Mouse (Mus musculus): ENCODE results near the gene Cdhr3. TPM values are rescaled to one million over a fixed set of nuclear protein-coding genes. Genes with fewer than 3 reads are reported as not detected.
"Not testable (repeated sequence)": the region's sequence is repeated elsewhere in the genome, so short reads cannot be mapped to it uniquely, and the experiment has no call there.

The Cdhr3 gene
- polyA plus RNA-seq, 1 experiment from 2014 or later: 0.21 TPM

GRCm38 (mm10) chr12:33014050-33014796 lies 78.5 kb downstream of the Cdhr3 start:
- H3K27me3 ChIP-seq: no peaks in the 10 kb centered on the region
- H3K9ac ChIP-seq: no peak overlapping the region
- no peaks in the 10 kb centered on the region for H3K9me3 ChIP-seq (replicated peaks)
- no peaks in the 10 kb centered on the region for H3K4me1 ChIP-seq
- H3K36me3 ChIP-seq: no peaks in the 10 kb centered on the region
- H3K27ac ChIP-seq: no peak overlapping the region
- WGBS: 69% methylated on average over 7 of the region's 7 CpGs
- H3K4me2 ChIP-seq: no peak overlapping the region
- no peak for ATAC-seq (replicated peaks; ENCODE audit: low FRiP score)
- H3K4me3 ChIP-seq (replicated peaks): no peak overlapping the region

GRCm38 (mm10) chr12:33010026-33010425 lies 82.6 kb downstream of the Cdhr3 start:
- Histone ChIP-seq H3K27me3 (no peaks in the 10 kb centered on the region), H3K4me3 (replicated peaks) (no peak overlapping the region), H3K9ac (no peak overlapping the region), H3K9me3 (replicated peaks) (no peaks in the 10 kb centered on the region), H3K4me1 (peaks cover 8% of the 10 kb centered on the region; the same call in 1 of the 2 replicates), H3K27ac (no peak overlapping the region), H3K36me3 (no peaks in the 10 kb centered on the region), H3K4me2 (no peak overlapping the region)
- WGBS: 35% methylated on average over 3 of the region's 3 CpGs
- ATAC-seq (replicated peaks; ENCODE audit: low FRiP score): peak; percentile 80

GRCm38 (mm10) chr12:33009206-33009966 lies 83.3 kb downstream of the Cdhr3 start:
- Histone ChIP-seq H3K27me3 (no peaks in the 10 kb centered on the region), H3K9me3 (replicated peaks) (no peaks in the 10 kb centered on the region), H3K4me3 (replicated peaks) (no peak overlapping the region), H3K4me2 (no peak overlapping the region), H3K9ac (no peak overlapping the region), H3K4me1 (peaks cover 8% of the 10 kb centered on the region; the same call in 1 of the 2 replicates), H3K27ac (no peak overlapping the region), H3K36me3 (no peaks in the 10 kb centered on the region)
- whole genome bisulfite sequencing: 88% methylated on average over 6 of the region's 6 CpGs
- peak; percentile 4; the same call in 1 of the 2 replicates for ATAC-seq (replicated peaks; ENCODE audit: low FRiP score)

GRCm38 (mm10) chr12:33008305-33009110 lies 84.2 kb downstream of the Cdhr3 start:
- Histone ChIP-seq H3K4me1 (peaks cover 8% of the 10 kb centered on the region; the same call in 1 of the 2 replicates), H3K9ac (no peak overlapping the region), H3K4me3 (replicated peaks) (no peak overlapping the region), H3K27me3 (no peaks in the 10 kb centered on the region), H3K36me3 (no peaks in the 10 kb centered on the region), H3K27ac (peak overlapping the region; percentile 72), H3K4me2 (no peak overlapping the region), H3K9me3 (replicated peaks) (no peaks in the 10 kb centered on the region)
- WGBS: 51% methylated on average over 7 of the region's 7 CpGs
- peak; percentile 69 for ATAC-seq (replicated peaks; ENCODE audit: low FRiP score)

GRCm38 (mm10) chr12:33007176-33007575 lies 85.5 kb downstream of the Cdhr3 start:
- no peaks in the 10 kb centered on the region for H3K36me3 ChIP-seq
- H3K27ac ChIP-seq: no peak overlapping the region
- no peak overlapping the region for H3K4me2 ChIP-seq
- WGBS: 94% methylated on average over 2 of the region's 2 CpGs
- ATAC-seq (replicated peaks; ENCODE audit: low FRiP score): no peak
- H3K9ac ChIP-seq: no peak overlapping the region
- no peaks in the 10 kb centered on the region for H3K9me3 ChIP-seq (replicated peaks)
- no peak overlapping the region for H3K4me3 ChIP-seq (replicated peaks)
- peaks cover 8% of the 10 kb centered on the region; the same call in 1 of the 2 replicates for H3K4me1 ChIP-seq
- H3K27me3 ChIP-seq: no peaks in the 10 kb centered on the region

- peaks cover 8% of the 10 kb centered on the region; the same call in 1 of the 2 replicates for H3K4me1 ChIP-seq
- no peaks in the 10 kb centered on the region for H3K36me3 ChIP-seq
- H3K9ac ChIP-seq: no peak overlapping the region
- no peaks in the 10 kb centered on the region for H3K27me3 ChIP-seq
- WGBS: 68% methylated on average over 5 of the region's 5 CpGs
- no peak overlapping the region for H3K4me3 ChIP-seq (replicated peaks)
- no peak overlapping the region for H3K4me2 ChIP-seq
- H3K9me3 ChIP-seq (replicated peaks): no peaks in the 10 kb centered on the region
- no peak for ATAC-seq (replicated peaks; ENCODE audit: low FRiP score)
- no peak overlapping the region for H3K27ac ChIP-seq
These were observed 86.8 kb downstream of the Cdhr3 start for GRCm38 (mm10) chr12:33005858-33006257.

GRCm38 (mm10) chr12:33003339-33003965 lies 89.2 kb downstream of the Cdhr3 start:
- Histone ChIP-seq H3K4me2 (no peak overlapping the region), H3K4me3 (replicated peaks) (no peak overlapping the region), H3K9me3 (replicated peaks) (no peaks in the 10 kb centered on the region), H3K27me3 (no peaks in the 10 kb centered on the region), H3K27ac (no peak overlapping the region), H3K4me1 (peaks cover 3% of the 10 kb centered on the region; the same call in 1 of the 2 replicates), H3K36me3 (no peaks in the 10 kb centered on the region), H3K9ac (no peak overlapping the region)
- no peak for ATAC-seq (replicated peaks; ENCODE audit: low FRiP score)
- 73% methylated on average over 8 of the region's 8 CpGs for WGBS

- no peak for ATAC-seq (replicated peaks; ENCODE audit: low FRiP score)
- WGBS: 57% methylated on average over 4 of the region's 4 CpGs
- H3K4me1 ChIP-seq: no peaks in the 10 kb centered on the region
These were observed 92.3 kb downstream of the Cdhr3 start for GRCm38 (mm10) chr12:33000402-33000801.

GRCm38 (mm10) chr12:32999778-33000177 lies 92.9 kb downstream of the Cdhr3 start:
- not testable (repeated sequence) for H3K27me3 ChIP-seq; ATAC-seq (replicated peaks; ENCODE audit: low FRiP score); H3K4me1 ChIP-seq; H3K9ac ChIP-seq; H3K4me3 ChIP-seq (replicated peaks); H3K9me3 ChIP-seq (replicated peaks); H3K4me2 ChIP-seq; H3K36me3 ChIP-seq; H3K27ac ChIP-seq
- 8% methylated on average over 3 of the region's 3 CpGs for WGBS

More at GRCm38 (mm10) chr12:33000402-33000801, 92.3 kb downstream of the Cdhr3 start:
- Histone ChIP-seq H3K9me3 (replicated peaks) (no peaks in the 10 kb centered on the region), H3K9ac (no peak overlapping the region), H3K36me3 (no peaks in the 10 kb centered on the region), H3K4me3 (replicated peaks) (no peak overlapping the region), H3K27ac (no peak overlapping the region), H3K4me2 (no peak overlapping the region), H3K27me3 (no peaks in the 10 kb centered on the region)

GRCm38 (mm10) chr12:32998766-32999165 lies 93.9 kb downstream of the Cdhr3 start:
- ATAC-seq (replicated peaks; ENCODE audit: low FRiP score): no peak
- WGBS: 54% methylated on average over 5 of the region's 5 CpGs
- H3K36me3 ChIP-seq: no peaks in the 10 kb centered on the region
- H3K9me3 ChIP-seq (replicated peaks): no peaks in the 10 kb centered on the region
- no peaks in the 10 kb centered on the region for H3K4me1 ChIP-seq
- H3K27me3 ChIP-seq: no peaks in the 10 kb centered on the region
- H3K4me3 ChIP-seq (replicated peaks): no peak overlapping the region
- no peak overlapping the region for H3K27ac ChIP-seq
- no peak overlapping the region for H3K4me2 ChIP-seq
- no peak overlapping the region for H3K9ac ChIP-seq

GRCm38 (mm10) chr12:32995081-32995834 lies 97.4 kb downstream of the Cdhr3 start:
- ATAC-seq (replicated peaks; ENCODE audit: low FRiP score): no peak
- Histone ChIP-seq H3K4me2 (no peak overlapping the region), H3K9ac (no peak overlapping the region), H3K9me3 (replicated peaks) (no peaks in the 10 kb centered on the region), H3K27ac (no peak overlapping the region), H3K27me3 (no peaks in the 10 kb centered on the region), H3K36me3 (no peaks in the 10 kb centered on the region), H3K4me1 (no peaks in the 10 kb centered on the region), H3K4me3 (replicated peaks) (no peak overlapping the region)
- 89% methylated on average over 4 of the region's 4 CpGs for WGBS

All from kidney, embryonic 15.5 days (tissue).